Mouse (Mus musculus) neural tube, embryonic 13.5 days (tissue): ENCODE results near the gene Jmjd7. TPM values are rescaled to one million over a fixed set of nuclear protein-coding genes. Genes with fewer than 3 reads are reported as not detected.
A peak's percentile ranks its signal among the peaks of the same experiment; 100 is the strongest.

Experiments
- ATAC-seq: fragments of 200-750 bp; cut with Nextera tagmentation; 2 replicates; pipeline ENCODE4 v1.8.0; 2017; ENCODE audit warnings: low read depth, mild to moderate bottlenecking, moderate TSS enrichment, moderate library complexity
- H3K27ac ChIP-seq: fragments of 300-500 bp; sonication (generic); replicated peaks from 2 replicates; pipeline ENCODE4 v1.5.1; 2015; ENCODE audit warnings: moderate library complexity, mild to moderate bottlenecking, inconsistent platforms
- H3K27me3 ChIP-seq: fragments of 300-500 bp; sonication (generic); 2 replicates; pipeline ENCODE4 v1.6.1; 2015; ENCODE audit warnings: mild to moderate bottlenecking, inconsistent platforms
- H3K36me3 ChIP-seq: fragments of 300-500 bp; sonication (generic); 2 replicates; pipeline ENCODE4 v1.6.1; 2015; ENCODE audit warnings: mild to moderate bottlenecking, inconsistent platforms
- H3K4me1 ChIP-seq: fragments of 300-500 bp; sonication (generic); replicated peaks from 2 replicates; pipeline ENCODE4 v1.6.1; 2015; ENCODE audit warnings: inconsistent platforms
- H3K4me2 ChIP-seq: fragments of 300-500 bp; sonication (generic); 2 replicates; pipeline ENCODE4 v1.6.1; 2015; ENCODE audit warnings: inconsistent platforms, mild to moderate bottlenecking, moderate library complexity
- H3K4me3 ChIP-seq: fragments of 300-500 bp; sonication (generic); 2 replicates; pipeline ENCODE4 v1.5.1; 2015; ENCODE audit warnings: mild to moderate bottlenecking, inconsistent platforms
- H3K9ac ChIP-seq: fragments of 300-500 bp; sonication (generic); 2 replicates; pipeline ENCODE4 v1.6.1; 2015; ENCODE audit warnings: moderate library complexity, mild to moderate bottlenecking, inconsistent platforms
- H3K9me3 ChIP-seq: fragments of 300-500 bp; sonication (generic); 2 replicates; pipeline ENCODE4 v1.6.1; 2016; ENCODE audit warnings: inconsistent platforms
- WGBS: fragments of 180-500 bp; shearing (Covaris S2); methylation state at CpG from one replicate; pipeline ENCODE4 v1.1.7; 2015; 5-methylcytosine and 5-hydroxymethylcytosine counted together
- microRNA-seq: library from miRNA; unstranded; fragments of <30 nt; microRNA quantifications from one replicate; pipeline ENCODE4, GENCODE M21; 2016
- polyA plus RNA-seq: library from polyadenylated mRNA; unstranded; fragments of >200 nt; fragmentation: Nextera tagmentation; extraction: Ambion mirVana; gene quantifications from 2 replicates; pipeline ENCODE4 v1.2.1, GENCODE M21; 2015

Jmjd7 gene
- polyA plus RNA-seq, 1 experiment from 2014 or later: 24.8 TPM

DNA sequence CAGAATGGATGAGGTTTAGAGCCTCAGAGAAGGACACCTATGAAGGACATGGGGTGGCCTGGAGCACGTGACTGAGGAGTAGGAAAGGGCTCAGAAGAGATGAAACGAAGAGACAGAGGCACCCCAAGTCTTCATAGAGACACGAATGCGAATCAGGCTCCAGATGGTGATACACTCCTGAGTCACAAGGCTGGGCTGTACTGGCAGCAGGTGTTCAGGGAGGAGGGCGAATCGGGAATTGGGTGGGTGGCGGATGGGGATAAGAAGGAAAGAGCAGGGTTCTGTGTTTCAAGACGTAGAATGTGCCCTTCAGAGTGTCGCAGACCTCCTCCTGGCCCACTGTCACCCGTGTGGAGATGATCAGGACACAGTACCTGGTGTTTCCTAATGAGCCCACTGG is 38.0 kb downstream of the Jmjd7 start:
- Histone ChIP-seq H3K9me3 (no peaks in the 10 kb centered on the region), H3K4me3 (no peak overlapping the region)
- WGBS: 88% methylated on average over 10 of the region's 10 CpGs

DNA sequence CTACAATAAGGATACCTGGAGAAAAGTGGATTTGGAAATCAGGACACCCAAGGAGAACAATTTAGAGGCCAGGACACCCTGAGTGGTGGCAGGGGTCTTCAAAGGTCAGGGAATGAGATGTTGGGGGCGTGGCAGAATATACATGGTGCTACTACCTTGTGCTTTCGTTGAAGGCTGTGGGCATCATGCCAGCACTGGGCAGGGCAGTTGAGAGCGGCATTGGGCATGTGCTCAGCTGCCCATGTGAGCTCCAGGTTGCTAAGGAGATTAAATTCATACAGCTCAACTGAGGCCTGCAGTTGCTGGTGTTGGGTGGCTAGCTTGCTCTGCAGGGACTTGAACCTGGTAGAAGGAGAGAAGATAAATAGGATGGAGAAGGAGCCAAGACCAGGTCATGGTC is 38.9 kb downstream of the Jmjd7 start:
- no peak for ATAC-seq
- Histone ChIP-seq H3K27ac (no peak overlapping the region), H3K4me3 (no peak overlapping the region), H3K36me3 (no peaks in the 10 kb centered on the region), H3K9ac (no peak overlapping the region), H3K4me1 (0 out of 2 replicates have a peak, but pooled peaks cover 5% of the 10 kb centered on the region), H3K9me3 (no peaks in the 10 kb centered on the region), H3K27me3 (no peaks in the 10 kb centered on the region), H3K4me2 (no peak overlapping the region)
- WGBS: 87% methylated on average over 3 of the region's 3 CpGs

More for the DNA sequence above, 38.0 kb downstream of the Jmjd7 start:
- H3K9ac ChIP-seq: no peak overlapping the region
- no peak for ATAC-seq
- H3K4me1 ChIP-seq: 0 out of 2 replicates have a peak, but pooled peaks cover 5% of the 10 kb centered on the region
- H3K27ac ChIP-seq: no peak overlapping the region
- H3K4me2 ChIP-seq: no peak overlapping the region
- no peaks in the 10 kb centered on the region for H3K36me3 ChIP-seq
- H3K27me3 ChIP-seq: no peaks in the 10 kb centered on the region

DNA sequence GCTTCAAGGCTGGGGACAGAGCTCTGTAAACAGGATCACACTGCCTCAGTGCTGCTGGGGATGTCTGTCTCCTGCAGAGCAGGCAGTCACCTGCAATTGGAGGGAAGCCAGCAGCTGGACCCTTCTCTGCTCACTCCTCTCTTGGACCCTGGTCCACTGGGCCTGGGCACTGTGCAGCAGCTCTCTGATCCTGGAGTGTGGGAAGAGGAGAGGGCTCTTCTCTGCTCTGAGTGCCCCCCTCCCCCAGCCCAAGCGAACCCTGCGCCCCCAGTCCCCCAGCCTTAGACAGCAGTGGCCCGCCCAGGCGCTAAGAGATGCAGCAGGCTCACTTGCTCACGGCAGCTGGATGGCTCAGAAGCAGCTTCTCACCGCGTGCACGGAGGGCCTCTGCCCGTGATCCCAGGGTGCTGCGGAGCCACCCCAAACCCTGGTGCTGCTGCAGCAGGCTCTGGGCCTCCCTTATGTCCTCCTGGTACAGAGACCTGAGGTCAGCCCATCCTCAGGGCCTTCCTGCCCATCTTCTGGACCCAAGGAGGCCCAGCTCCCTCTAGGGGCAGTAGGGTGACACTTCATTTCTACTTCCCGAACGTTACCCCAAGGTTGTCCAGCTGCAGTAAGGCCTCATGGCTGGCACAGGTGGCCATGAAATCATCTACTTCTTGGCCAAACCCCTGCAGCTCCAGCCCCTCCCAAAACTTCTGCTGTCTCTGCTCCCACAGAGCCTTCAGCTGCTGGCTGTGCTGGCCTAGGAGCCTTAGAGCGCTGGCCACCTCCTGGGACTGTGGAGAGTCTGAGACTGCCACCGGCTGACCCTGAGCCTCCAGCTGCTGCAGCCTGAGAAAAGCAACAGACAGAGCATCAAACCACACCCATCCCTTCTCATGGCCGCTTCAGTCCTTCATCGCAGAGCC is 41.5 kb downstream of the Jmjd7 start:
- WGBS: 43% methylated on average over 16 of the region's 16 CpGs

DNA sequence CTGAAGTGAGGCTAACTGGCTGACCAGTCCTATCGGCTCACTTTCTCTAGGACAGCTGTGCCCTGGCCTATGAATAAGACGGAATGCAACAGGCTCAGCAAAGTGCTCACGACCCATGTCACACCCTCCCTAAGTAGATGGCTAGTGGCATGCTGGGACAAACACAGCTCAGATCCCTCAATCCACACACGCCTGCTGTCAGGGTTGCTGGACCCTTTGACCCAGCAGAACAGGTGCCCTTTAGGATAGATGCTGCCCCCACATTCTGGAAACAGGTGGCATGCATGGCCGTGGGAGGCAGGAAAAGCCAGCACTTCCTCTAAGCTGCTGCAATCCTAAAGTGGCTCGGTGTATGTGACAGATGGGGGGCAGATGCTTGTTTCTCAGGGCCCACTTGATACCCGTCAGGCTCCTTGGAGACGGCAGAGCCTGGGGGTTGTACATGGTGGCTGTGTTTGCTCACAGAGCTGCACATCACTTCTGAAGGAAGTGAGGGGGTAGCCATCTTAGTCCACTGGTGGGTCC is 42.2 kb downstream of the Jmjd7 start:
- Histone ChIP-seq H3K4me2 (no peak overlapping the region), H3K4me3 (no peak overlapping the region), H3K27ac (no peak overlapping the region), H3K9me3 (no peaks in the 10 kb centered on the region), H3K27me3 (peaks cover 6% of the 10 kb centered on the region; the same call in 1 of the 2 replicates), H3K4me1 (0 out of 2 replicates have a peak, but pooled peaks cover 5% of the 10 kb centered on the region), H3K36me3 (no peaks in the 10 kb centered on the region), H3K9ac (peak overlapping the region; percentile 32; the same call in 1 of the 2 replicates)
- 71% methylated on average over 8 of the region's 8 CpGs for WGBS
- no peak for ATAC-seq

More for the DNA sequence above, 41.5 kb downstream of the Jmjd7 start:
- Histone ChIP-seq H3K27me3 (no peaks in the 10 kb centered on the region), H3K4me1 (0 out of 2 replicates have a peak, but pooled peaks cover 5% of the 10 kb centered on the region), H3K9ac (no peak overlapping the region), H3K9me3 (no peaks in the 10 kb centered on the region), H3K36me3 (no peaks in the 10 kb centered on the region), H3K4me2 (no peak overlapping the region), H3K4me3 (no peak overlapping the region), H3K27ac (no peak overlapping the region)
- peak; percentile 59; the same call in 1 of the 2 replicates for ATAC-seq

DNA sequence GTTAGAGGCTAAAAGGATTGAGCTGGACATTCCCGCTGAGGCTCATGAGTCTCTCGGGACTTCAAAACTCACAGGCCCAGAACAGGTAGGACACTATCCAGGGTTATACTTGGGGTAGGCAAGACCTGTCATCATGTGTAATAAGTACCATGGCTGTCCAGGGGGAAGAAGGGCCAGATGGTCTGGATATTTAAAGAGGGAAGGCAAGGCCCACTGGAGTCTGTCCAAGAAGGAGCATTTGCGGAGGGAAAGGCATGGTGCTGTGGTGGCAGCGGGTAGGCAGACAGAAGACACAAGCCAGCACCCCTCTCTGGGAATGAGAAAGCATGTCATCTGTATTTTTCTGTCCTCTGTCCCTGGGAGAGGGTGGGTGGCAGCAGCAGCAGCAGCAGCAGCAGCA is 46.8 kb downstream of the Jmjd7 start:
- no peak overlapping the region for H3K9ac ChIP-seq
- no peak overlapping the region for H3K27ac ChIP-seq
- no peaks in the 10 kb centered on the region for H3K36me3 ChIP-seq
- H3K9me3 ChIP-seq: no peaks in the 10 kb centered on the region
- H3K4me2 ChIP-seq: no peak overlapping the region
- peaks cover 36% of the 10 kb centered on the region for H3K27me3 ChIP-seq
- 86% methylated on average over 4 of the region's 4 CpGs for WGBS
- no peak overlapping the region for H3K4me3 ChIP-seq
- ATAC-seq: no peak
- H3K4me1 ChIP-seq: peaks cover 11% of the 10 kb centered on the region

DNA sequence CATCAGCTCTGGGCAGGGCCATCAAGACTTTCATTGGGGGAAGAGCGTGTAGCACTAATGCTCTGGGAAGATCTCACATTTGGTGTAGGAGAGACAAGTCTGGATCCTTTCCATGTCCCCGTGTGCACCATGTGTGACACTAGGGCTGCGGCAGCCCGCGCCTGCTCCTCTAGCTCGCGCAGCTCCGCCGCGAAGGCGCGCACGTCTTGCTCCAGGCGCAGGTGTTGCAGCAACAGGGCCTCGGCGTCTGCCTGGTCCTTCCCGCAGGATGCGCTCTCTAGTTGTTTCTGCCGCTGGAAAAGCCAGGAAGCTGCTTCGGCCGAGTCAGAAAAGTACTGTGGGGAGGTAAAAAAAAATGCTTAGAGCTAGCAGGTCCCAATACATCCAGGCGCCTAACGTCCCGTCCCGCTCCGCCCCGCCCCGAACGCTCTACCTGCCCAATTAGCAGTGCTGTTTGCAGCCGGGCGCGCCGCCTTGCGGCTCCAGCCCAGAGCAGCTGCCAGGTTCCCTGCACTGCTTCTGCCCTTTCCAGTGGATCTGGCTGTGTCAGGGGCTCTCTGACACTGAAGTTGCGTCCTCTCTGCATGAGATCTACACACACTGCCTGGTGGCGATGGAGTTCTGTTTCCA is 48.9 kb downstream of the Jmjd7 start:
- Histone ChIP-seq H3K9ac (peak overlapping the region; percentile 31; the same call in 1 of the 2 replicates), H3K4me1 (peaks cover 10% of the 10 kb centered on the region), H3K4me2 (peak overlapping the region; percentile 61), H3K9me3 (no peaks in the 10 kb centered on the region), H3K36me3 (no peaks in the 10 kb centered on the region), H3K27me3 (peaks cover 36% of the 10 kb centered on the region), H3K27ac (no peak overlapping the region), H3K4me3 (peak overlapping the region; percentile 39)
- ATAC-seq: peak; percentile 76
- 2% methylated on average over 36 of the region's 36 CpGs for WGBS

Small RNA genes within 50 kb of the gene (microRNA-seq; reads per million reads assigned to microRNA genes)
- not detected for gene Mir7665

Other genes with a start within 250 kb of the Jmjd7 start
- 18.6 and 21.0 TPM in 2 replicates for gene Rpap1, start 239.9 kb upstream of the Jmjd7 start, polyA plus RNA-seq
- 16.2 and 19.2 TPM in 2 replicates for gene Tyro3, start 229.8 kb upstream of the Jmjd7 start, polyA plus RNA-seq
- gene Mga, start 130.3 kb upstream of the Jmjd7 start, polyA plus RNA-seq: 25.9 and 27.8 TPM in 2 replicates
- 4.5 and 5.8 TPM in 2 replicates for gene Mapkbp1, start 54.8 kb upstream of the Jmjd7 start, polyA plus RNA-seq
- gene Gm28042, start within 50 bp of the Jmjd7 start, polyA plus RNA-seq: 6.9 and 11.1 TPM in 2 replicates
- 3.8 and 4.0 TPM in 2 replicates for gene Pla2g4b, start 5.9 kb downstream of the Jmjd7 start, polyA plus RNA-seq
- gene Ehd4, start 127.1 kb downstream of the Jmjd7 start, polyA plus RNA-seq: 15.1 and 15.7 TPM in 2 replicates
- gene Pla2g4e, start 217.9 kb downstream of the Jmjd7 start, polyA plus RNA-seq: 1.1 and 1.3 TPM in 2 replicates